Mouse (Mus musculus) ovary, adult 18-20 months (tissue): ENCODE results near the gene Gm20662.

ENCODE experiments used
- DNase-seq: peaks from one replicate; pipeline ENCODE4 v3.0.0; 2022; ENCODE audit warnings: low spot score, mixed read lengths

Gm20662 gene

GRCm38 (mm10) chr9:108053665-108054225 lies 57.6 kb downstream of the Gm20662 start:
- no peak for DNase-seq

DNA sequence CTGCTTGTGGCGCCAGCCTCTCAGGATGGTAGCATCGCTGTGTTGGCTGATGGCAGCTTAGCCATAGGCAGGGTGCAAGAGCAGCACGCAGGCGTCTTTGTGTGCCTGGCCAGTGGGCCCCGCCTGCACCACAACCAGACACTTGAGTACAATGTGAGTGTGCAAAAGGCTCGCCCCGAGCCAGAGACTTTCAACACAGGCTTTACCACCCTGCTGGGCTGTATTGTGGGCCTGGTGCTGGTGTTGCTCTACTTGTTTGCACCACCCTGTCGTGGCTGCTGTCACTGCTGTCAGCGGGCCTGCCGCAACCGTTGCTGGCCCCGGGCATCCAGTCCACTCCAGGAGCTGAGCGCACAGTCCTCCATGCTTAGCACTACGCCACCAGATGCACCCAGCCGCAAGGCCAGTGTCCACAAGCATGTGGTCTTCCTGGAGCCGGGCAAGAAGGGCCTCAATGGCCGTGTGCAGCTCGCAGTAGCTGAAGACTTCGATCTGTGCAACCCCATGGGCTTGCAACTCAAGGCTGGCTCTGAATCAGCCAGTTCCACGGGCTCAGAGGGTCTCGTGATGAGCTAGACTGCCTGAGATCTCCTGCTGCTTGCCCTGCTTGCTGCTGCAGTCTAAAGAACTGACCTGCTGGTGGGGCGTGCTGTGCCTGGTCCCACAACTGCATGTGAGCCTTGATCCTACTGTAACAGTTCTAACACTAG lies 58.3 kb downstream of the Gm20662 start:
- no peak for DNase-seq

DNA sequence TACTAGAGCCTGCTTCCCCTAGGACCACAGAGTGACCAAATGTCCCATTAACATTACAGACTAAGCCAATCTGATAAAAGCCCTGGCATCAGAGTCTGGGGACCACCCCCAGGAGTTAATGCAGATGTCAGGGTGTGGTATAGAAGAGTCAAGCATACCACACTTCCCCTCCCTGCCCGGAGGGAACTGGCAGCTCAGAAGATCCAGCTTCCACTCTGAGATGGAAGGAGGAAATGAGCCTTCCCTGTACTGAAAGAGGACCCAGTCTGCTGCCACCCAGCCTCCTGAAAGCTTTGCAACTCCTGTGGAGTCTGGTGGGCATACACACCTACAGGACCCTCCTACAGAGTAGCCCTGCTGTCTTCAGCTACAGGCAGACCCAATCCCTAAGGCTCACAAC lies 58.9 kb downstream of the Gm20662 start:
- no peak for DNase-seq

- no peak for DNase-seq
These were observed 59.6 kb downstream of the Gm20662 start for GRCm38 (mm10) chr9:108055661-108056237.

DNA sequence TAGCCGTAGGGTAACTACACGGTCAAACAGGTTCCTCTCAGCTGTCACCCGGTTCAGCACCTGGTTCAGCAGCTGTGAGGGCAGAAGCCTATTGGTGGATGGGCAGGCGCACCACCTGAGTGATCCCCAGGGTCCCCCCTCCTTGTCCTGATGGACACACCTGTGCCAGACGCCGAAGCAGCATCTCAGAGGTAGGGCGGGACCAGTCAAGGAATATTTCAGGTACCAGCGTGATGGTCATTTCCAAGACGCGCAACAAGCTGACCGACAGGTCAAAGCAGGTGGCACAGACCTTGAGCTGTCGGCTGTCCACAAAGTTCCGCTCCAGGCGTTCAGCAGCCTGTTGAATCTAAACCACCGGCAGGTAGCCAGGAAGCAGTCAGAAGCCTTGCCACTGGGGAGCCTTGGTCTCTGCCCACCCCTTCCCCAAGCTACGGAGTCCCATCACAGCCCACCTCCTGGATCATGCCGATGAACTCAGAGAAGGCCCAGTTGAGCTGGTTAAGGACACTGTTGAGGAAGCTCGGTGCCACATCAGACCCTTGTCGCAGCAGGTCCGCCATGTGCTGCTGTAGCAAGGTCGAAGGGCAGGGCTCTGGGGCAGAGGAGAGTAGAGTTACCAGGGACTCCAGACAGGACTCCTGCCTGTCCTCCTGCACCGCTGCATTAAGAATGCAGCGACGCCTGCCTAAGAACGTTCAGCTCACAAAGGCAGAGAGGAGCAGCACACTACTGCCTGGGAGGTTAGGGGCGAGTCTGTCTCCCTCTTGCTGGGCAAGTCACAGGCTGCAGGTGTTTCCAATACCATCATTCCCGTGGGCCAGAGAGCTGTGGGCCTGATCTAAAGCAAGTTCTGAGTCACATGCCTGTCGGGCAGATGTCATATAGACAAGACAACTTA lies 60.5 kb downstream of the Gm20662 start:
- DNase-seq, result no peak

DNA sequence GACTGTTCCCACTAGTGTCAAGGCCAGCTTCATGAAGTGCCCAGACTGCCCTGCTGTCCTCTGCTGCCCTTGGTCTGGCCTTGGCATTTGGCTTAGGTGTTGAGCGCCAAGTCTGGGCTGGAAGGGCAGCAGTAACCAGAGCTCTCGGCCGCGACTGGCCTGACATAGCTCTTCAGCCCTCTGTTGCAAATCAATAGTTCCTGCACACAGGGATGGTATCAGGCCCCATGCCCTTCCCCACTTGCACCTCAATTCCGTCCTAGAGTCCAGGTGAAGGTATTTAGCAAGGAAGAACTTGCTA lies 61.1 kb downstream of the Gm20662 start:
- no peak for DNase-seq

GRCm38 (mm10) chr9:108058291-108058690 lies 62.1 kb downstream of the Gm20662 start:
- DNase-seq, result no peak

- DNase-seq, result no peak
These were observed 66.0 kb downstream of the Gm20662 start for GRCm38 (mm10) chr9:108062142-108062541.

DNA sequence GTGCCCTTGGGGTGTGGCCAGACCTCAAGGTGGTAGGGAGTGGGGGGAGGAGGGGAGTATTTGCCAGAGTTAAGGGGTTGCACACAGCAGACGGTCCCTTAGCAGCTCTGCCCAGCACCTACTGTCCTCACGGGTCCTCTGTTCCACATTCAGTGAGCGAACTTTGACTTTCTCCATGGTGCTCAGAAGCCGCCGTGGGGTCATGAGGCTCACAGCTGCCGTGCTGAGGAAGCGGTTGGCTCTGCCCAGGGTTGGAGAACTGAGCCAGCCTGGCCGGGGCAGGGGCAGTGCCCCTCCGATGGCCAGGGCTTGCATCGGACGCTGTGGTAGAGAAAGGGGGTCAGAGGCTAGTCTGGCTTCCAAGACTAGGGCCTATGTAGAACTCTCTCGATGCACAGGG lies 67.2 kb downstream of the Gm20662 start:
- no peak for DNase-seq

DNA sequence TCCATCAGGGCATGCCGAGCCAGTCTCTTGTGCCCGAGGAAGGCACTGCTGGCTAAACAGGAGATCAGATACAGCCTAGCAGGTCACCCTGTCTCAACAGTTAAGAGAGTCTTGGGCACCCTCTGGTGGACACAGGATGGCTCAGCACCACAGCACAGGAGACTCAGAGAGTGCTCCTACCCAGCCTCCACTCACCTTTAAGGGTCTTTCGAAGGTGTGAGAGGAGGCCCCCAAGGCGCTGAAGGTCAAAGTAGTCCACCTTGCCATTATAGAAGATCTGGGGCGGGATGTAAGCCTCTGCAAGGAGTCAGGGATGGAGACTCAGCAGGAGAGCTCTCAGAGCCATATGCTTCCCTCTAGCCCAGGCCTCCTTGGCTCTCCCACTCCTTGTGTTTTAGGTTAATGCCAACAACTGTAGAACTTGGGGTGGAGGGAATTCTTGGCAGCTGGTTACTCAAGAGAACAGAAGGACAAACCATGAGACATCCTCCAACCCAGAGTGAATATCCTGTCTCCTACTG lies 69.4 kb downstream of the Gm20662 start:
- no peak for DNase-seq

GRCm38 (mm10) chr9:108067199-108067598 lies 71.0 kb downstream of the Gm20662 start:
- no peak for DNase-seq

DNA sequence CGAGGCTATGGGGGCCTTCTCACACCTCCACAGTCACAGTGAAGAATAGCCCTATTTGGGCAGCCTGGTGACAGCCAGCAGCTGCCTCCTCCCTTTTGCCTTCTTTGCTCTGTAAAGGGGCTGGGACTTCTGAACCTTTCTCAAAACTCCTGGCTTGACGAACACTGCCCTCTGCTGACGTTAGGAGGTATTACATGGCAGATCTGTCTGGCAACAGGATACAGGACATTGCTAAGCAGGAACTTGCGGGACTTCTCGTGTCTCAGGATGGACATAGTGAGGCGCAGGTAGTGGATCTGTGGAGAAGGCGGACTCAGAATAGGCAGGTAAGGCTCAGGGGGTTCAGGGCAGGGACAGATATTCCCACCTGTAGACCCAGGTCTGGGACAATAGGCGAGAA lies 71.8 kb downstream of the Gm20662 start:
- DNase-seq, result peak; percentile 58

GRCm38 (mm10) chr9:108069007-108069406 lies 72.9 kb downstream of the Gm20662 start:
- DNase-seq, result no peak

DNA sequence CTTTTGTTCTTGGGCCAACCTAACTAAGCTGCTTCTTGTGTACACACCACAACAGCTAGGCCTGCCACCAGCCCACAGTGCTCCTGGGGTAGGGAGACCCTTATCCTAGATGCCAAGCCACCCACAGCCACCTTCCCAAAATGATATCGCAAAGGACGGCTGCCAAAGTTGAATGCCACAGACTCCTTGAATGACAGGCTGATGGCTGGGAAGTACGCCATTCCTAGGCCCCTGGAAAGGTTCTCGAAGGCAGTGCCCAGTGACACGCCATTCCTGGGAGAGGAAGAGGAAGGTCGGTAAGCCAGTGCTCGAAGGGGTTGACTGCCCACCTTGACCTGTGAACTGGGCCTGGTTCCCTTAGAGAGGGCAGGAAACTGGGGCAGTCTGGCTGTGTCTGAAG lies 73.4 kb downstream of the Gm20662 start:
- DNase-seq, result no peak

- DNase-seq, result no peak
These were observed 75.7 kb downstream of the Gm20662 start for GRCm38 (mm10) chr9:108071801-108072200.

GRCm38 (mm10) chr9:108072481-108072924 lies 76.4 kb downstream of the Gm20662 start:
- DNase-seq, result no peak

DNA sequence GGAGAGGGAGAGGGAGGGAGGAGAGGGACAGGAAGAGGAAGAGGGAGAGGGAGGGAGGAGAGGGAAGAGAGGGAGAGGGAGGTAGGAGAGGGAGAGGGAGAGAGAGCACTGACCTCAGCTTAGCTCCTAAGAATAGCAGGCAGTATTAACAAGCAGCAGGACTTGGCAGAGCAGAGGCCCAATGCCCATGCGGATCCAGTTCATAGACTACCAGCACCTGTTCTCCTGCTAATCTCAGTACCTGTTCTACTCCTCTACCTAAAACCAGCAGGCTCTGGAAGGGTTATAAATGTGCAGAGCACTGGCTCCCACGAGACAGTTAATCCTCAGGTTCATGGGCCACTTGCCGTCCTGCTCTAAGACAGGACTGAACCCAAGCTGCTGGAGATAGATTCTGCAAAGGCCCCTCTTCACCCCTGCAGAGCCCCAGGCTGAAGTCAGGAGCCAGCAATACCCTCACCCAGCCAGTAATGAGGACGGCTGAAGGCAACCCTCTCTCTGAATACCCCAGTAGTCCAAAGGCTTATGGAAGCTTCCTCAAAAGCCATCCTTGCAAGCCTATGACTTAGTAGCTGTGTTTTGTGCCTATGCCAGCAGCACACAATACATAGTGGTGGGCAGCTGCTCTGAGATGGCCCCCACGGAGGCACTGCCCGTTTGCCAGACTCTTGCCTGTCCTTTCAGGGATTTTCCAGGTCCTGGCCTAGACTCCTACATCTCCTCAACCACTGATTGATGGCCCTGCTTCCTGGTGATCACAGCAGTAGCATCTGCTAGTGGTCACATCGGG lies 77.2 kb downstream of the Gm20662 start:
- no peak for DNase-seq

GRCm38 (mm10) chr9:108080168-108080567 lies 84.0 kb downstream of the Gm20662 start, which contains the start of gene Mst1:
Gene Mst1, plus strand, starts transcription at chr9:108080436.
- DNase-seq, result no peak

GRCm38 (mm10) chr9:108082549-108082948 lies 86.4 kb downstream of the Gm20662 start:
- DNase-seq, result no peak

DNA sequence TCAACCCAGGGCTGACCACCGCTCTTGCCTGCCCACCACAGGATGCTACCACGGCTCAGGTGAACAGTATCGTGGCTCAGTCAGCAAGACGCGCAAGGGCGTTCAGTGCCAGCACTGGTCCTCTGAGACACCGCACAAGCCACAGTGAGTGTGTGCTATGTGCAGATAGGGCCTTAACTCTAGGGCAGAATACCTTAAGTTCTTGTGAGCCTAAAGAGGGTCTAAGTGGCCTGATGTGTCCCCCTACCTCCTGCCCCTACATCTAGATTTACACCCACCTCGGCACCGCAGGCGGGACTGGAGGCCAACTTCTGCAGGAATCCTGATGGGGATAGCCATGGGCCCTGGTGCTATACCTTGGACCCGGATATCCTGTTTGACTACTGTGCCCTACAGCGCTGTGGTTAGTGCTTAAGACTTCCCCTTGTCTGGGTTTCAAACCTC lies 86.9 kb downstream of the Gm20662 start, which contains the start of gene Rnf123:
Gene Rnf123, minus strand, starts transcription at position 359 of the 444 bp plus-strand sequence.
- DNase-seq, result no peak

- no peak for DNase-seq
These were observed 87.4 kb downstream of the Gm20662 start for GRCm38 (mm10) chr9:108083561-108083960.
